Mouse (Mus musculus) kidney, adult 18-20 months (tissue): Measurements from ENCODE around the gene Mex3b.

ENCODE experiments used
- DNase-seq: peaks from one replicate; pipeline ENCODE4 v3.0.0; 2021

Gene Mex3b

DNA sequence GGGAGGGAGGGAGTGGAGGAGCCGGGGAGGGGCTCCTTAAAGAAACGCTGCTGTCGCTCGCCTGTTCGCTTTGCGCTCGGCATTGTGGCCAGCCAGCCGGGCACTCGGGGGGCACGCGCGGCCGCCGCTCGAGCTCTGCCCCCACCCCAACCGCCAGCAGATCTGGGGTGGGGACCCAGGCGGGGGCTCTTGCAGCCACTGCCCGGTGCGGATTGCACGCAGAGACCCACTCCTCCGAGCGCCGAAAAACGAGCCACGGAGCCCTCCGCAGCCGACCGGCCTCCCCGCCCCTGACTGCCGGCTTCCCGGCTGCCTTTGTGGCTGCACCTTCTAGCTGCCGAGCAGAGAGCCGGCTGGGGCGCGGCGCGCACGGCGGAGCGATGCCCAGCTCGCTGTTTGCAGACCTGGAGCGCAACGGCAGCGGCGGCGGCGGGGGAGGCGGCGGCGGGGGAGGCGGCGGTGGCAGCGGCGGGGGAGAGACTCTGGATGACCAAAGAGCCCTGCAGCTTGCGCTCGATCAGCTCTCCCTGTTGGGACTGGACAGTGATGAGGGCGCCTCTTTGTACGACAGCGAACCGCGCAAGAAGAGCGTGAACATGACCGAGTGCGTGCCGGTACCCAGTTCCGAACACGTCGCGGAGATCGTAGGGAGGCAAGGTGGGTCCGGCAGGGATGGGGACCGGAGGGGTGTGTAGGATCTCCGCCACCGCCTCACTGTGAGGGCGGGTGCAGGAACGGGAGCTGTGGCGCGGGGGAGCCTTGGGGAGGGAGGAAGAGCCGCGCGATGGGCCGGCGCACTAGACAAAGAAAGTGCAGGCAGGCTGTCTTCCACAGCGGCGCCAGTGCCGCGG is at the start of gene Mex3b:
Mex3b (plus strand) TSS at position 63 of the 851 bp plus-strand sequence.
- peak; percentile 71 for DNase-seq

DNA sequence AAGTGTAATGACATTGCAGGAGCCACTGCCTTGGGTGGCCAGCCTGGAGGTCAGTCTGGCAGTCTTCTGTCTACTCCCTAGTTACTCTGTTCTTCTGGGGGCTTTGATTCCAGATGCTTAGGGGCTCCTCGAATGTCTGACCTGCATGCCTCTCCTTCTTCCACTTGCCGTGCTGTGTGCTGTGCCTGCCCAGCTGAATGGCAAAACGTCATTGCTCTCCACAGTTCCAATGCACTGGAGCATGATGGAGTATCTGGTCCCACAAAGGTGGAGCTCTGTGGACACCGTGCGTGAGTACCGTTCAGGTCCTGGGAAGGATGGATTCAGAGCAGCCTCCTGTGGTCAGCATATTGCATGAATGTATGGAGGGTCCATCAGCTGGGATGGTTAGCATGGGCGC is 47.6 kb upstream of the Mex3b start:
- no peak for DNase-seq

DNA sequence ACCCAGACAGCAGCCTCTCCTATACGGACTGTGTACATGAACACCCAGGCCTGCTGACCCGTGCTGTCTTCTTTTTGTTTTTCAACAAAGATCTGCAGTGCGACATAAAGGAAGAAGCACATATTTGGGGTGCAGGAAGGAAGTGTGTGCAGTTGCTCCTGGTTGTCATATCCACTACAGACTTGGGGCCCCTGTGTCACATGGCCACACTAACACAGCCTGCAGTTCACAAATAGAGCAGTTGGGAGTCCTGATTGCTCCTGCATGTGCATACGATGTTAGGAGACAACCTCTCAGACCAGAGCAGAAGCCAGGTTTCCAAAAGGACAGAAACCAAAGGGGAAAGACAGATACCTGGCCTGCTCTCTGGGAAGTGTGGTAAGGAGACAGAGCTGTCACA is 46.5 kb upstream of the Mex3b start:
- no peak for DNase-seq

DNA sequence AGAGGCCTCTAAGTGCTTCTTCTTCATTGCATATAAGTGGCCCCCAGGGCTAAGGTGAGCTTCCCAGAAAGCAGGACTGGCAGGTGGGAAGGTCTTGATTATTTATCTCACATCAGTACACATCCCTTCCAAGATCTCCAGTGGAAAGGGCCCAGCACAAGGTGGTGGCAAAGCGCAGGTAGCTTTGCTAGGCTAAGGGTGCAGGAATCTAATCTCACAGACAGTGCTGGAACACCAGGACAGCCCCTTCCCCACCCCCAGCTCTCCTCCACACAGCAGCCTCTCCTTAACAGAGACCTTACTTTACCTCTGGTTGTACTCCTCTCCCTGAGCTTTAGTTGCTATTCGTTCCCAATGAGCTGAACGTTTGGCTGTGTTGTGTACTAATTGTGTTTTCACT is 45.6 kb upstream of the Mex3b start:
- DNase-seq = no peak

DNA sequence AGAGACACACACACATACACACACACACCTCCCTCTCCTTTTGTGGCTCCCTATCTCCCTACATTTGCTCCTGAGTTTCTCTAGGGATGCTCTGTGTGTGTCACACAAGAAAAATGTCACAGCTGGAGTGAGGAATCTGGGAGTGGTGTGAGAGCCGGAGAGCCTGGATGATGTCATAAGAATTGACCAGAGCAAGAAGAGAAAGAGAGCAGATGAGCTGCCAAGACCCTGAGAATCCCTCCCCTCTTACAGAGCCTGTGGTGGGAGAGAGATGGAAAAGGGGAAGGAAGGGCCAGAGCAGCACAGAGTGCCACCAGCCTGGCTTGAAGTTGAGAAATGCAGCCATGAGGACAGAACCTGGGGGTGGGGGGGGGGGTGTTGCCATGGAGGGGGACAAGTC is 44.6 kb upstream of the Mex3b start:
- DNase-seq = no peak

DNA sequence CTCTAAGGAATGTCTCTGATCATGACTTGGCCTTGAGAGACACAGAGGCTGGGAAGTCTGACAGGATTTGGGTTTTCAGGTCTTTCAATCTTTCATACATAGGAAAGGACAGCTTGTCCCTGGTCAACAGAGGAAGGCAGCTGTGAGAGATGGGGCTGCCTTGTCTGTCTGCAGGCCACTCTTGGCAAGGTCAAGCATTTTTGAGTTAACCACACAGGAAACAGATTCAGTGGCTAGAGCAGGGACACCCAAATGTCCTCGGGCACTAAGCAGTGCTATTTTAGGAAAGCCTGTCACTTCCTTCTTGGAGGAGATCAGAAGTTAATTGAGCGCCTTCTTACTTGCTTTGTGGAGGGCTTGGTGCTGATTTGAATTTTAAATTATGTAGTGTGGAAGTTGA is 38.9 kb upstream of the Mex3b start:
- no peak for DNase-seq

DNA sequence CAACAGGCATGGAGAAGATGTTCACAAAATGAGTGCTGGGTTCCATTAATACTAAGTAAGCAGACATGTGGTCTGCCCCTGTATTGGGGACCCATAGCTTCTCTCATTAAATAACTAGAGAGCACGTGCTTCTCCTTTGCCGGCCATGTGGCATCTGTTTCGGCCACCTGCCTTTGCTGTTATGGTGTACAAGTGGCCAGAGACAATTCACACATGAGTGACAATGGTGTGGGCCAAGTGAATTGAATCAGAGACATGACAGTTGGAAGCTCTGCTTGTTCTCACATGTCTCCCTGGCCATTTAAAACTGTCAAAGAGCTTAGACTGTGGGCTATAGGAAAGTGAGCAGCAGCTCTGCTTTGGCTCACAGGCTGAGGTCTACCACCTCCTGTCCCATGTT is 37.6 kb upstream of the Mex3b start:
- DNase-seq = no peak

DNA sequence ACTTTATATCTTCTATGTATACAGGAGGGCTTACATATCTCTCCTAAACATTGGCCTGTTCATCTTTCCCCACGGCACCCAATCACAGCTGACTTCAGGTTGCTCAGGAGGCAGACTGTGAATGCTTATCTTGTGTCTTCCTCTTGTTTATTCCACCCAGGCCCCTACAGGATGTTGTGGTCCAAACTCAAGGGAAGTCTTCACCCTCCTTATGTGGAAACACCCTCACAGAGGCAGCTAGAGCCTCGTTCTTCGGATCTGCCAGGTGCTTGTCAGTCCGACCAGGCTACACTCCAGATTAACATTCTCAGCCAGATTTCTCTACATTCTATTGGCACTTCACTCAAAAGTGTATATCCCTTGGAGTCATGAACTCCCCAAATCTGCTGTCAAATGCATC is 32.7 kb upstream of the Mex3b start:
- no peak for DNase-seq

DNA sequence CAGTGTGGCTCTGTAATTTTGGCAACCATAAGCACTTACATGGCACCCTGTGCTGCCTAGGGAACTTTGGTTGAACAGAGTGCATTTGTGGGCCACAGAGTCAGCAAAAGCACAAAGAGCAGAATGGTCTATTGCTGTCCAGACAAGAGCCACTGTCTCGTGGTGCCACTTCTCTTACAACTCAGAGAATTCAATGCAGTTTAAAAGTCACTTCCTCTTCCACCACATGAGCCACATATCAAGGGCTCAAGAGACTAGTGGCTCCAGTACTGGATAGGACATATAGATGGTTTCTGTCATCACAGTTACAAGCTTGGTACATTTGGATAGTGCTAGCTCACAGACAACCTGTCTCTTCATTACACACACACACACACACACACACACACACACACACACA is 28.7 kb upstream of the Mex3b start:
- DNase-seq = no peak

DNA sequence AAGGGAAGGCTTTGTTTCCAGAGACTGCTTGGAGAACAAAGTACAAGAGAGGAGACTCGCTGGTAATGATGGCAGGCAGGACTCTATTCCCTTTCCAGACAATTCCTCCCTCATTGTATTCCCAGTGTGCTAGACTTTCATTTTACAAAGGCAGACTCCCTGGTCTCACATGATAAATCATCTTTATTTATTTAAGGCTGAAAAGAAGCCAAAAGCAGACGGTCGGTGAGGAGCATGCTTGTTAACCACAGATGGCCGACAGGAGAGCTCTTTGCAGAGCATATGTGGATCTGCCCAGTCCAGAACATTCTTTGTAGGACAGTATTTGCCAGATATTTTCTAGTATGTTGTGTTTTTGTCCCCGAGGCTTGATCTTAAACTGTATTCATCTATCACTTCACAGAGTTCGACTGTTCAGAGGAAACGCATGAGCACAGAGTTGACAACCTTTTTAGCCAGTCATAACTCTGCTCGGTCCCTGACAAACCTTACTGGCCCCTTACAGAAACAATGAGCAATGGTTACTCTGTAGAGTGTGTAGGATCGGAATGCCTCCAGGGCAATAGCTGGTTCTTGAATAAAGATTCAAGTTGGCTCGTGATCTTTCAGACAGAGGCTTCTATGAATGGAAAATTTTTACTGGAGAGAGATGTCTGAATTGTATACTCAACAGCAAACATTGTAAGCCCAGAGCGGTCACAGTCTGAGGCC is 28.0 kb upstream of the Mex3b start:
- DNase-seq = no peak

DNA sequence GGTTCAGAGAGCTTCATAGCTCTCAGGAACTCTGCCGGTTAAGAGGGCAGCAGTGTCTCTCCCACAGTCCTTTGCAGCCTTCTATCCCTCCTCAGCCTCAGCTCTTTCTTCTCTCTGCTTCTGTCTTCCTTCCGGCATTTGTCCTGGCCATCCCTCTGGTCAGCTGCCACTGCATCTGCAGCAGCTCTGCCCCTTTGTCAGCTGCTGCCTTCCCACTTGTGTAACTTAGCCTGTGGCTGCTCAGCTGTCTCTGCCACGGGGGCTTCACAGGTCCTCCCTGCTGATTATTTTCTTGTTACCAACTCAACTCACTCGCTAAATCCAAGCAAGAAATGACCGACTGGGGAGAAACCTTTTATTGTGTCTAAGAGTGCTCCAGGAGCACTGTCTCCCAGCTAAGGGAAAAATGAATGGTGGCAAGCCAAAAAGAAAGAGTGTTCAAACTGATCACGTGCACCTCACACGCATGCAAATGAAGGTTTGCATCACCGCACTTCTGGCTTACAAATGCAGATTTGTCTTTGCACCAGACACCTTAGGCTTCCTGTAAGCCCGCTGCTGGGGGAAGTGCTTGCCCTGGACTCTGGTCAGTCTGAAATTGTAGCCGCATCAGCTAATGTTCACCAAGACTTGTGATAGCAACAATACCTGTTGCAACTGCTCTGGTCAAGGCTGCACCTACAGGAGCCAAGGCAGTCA is 24.8 kb upstream of the Mex3b start:
- DNase-seq = peak; percentile 24

DNA sequence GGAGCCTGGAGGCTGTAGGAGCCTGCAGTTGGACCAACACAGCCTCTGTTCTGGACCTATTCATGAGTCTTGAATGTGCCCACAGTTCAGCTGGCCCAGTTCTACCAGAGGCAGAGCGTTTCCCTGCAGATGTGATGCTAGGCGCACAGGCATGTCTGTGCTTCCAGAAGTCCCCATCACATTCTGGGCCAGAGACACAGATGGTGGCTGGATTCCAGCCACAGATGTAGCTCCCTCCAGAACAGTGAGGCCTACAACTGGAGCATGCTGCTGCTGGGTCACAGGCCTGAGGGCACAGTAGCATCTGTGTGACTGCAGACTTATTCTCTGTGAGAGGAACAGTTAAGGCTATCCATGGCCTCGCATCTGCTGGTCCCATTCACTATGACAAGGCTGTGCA is 16.4 kb upstream of the Mex3b start:
- no peak for DNase-seq

DNA sequence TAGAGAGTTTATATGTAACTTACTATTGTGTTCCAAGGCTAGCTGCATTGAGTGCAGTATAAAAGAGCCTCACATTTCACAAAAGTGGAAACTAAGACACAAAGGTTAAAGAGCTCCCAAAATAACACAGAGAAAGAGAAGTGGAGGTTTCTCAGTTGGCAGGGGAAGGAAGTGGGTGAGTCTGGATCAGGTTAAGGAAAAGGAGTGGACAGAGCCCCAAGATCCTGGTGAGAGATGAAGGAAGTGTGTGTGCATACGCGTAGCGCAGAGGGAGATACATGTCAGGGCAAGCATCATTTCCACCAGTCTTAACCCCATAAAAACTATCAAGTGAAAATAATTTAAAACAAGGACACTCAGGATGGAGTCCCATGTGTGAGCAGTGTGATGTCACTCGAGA is 15.5 kb upstream of the Mex3b start:
- DNase-seq = no peak

DNA sequence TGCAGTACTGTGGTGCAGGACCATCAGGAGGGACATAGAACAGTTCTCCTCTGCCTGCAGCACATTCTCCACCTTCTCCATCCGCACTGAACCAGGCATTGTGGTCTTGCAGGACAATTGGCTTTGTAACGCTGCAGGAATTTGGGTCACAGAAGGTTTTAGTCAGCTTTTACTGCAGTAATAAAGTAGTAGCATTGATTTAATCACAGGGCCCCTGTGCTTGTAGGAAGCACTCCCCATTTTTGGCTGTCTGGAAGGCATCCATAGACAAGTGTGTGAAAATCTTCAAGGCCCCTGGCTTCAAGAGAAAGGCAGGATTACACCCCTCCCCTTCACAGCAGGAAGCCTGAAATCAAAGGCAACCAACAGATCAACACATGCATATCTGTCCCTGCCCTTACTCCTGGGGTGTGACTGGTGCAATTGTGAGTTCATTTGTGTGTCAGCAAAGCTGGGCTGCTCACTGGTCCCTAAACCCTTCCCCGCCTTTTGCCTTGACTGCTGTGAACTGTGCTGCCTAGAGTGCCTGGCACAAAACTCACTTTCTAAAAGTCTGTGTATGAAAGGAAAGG is 12.9 kb upstream of the Mex3b start:
- DNase-seq = no peak

DNA sequence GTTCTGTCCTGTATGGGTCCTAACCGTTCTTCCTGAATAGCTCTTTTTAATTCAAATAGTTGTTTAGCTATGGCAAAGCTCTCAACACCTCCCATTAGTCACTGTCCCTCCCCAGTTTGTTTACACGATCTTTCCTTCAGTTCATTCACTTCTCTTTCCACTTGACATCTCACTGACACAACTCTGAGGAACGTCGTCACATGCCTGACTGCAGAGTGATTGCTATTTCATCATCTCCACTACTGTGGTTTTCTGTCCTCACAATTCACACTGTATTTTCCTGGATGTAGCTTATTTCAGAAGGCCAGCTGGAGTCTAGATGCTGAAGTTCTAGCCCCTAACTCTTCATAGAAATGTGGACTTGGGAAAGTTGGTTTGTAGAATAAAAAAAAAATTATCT is 8.5 kb upstream of the Mex3b start:
- DNase-seq = no peak

DNA sequence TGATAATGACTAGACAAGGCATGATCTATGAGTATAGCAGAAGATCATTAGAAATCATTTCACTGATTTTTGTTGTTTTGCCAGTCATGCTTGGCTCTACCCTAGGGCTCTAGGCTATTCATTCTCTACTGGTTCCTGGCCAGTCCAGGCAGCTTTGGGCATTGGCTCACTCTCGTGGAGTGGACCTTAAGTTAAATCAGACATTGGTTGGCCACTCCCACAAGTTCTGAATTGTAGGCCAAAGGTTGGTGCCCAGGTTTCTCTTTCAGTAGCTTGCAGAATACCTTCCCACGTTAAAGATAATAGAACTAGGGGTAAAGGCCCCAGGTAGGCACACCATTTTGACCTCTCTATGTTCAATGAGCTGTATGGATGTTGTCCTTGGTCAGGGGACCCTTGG is 6.5 kb upstream of the Mex3b start:
- DNase-seq = peak; percentile 51

DNA sequence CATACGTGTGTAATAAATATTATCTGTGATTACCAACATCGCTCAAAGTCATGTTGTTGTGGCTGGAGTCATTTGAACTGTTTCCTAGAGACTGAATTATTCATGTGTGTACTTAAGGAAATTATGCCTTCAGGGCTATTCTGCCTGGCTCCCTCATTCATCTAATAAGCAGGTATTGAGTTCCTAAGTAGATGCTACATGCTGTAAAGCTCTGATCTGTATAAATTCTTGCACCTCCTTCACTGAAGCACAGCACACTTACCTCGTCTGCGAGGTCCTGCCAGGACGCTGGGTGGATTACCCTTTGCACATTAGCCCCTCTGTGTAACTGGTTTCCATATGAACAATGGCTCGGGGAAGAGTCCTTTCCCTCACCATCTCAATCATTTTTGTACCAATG is 3.8 kb upstream of the Mex3b start:
- DNase-seq = no peak

DNA sequence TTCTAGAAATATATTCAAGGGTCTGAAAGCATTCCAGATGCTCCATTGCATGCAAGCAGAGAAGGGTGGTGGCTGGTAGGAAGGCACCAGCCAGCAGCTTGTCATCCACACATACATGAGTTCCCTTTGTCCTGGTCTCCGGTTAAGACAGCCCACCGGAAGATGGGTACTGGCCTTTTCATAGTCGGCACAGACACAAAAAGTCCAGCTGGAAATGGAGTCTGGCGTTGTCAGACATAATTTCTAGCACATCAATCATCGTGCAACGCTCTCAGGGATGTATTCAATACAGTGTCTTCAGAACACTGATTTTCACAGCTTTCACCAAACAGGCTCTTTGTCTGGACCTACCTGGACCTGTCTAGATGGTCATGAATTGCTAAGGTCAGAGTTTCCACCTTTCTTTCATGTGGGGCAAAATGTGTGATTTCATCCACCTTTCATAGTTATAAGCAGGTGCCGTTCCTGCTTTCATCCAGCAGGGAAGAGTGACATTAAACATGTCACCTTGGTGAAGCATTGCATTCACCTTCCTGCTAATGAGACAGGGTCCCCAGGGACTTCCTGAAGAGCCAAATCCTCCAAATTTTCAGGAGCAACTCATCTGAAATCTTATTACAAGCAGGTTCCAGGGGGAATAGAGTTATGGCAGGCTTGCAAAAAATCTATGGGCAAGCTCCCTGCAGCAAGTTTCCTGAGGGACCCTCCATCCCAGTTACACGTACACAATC is 2.7 kb upstream of the Mex3b start:
- DNase-seq = no peak

DNA sequence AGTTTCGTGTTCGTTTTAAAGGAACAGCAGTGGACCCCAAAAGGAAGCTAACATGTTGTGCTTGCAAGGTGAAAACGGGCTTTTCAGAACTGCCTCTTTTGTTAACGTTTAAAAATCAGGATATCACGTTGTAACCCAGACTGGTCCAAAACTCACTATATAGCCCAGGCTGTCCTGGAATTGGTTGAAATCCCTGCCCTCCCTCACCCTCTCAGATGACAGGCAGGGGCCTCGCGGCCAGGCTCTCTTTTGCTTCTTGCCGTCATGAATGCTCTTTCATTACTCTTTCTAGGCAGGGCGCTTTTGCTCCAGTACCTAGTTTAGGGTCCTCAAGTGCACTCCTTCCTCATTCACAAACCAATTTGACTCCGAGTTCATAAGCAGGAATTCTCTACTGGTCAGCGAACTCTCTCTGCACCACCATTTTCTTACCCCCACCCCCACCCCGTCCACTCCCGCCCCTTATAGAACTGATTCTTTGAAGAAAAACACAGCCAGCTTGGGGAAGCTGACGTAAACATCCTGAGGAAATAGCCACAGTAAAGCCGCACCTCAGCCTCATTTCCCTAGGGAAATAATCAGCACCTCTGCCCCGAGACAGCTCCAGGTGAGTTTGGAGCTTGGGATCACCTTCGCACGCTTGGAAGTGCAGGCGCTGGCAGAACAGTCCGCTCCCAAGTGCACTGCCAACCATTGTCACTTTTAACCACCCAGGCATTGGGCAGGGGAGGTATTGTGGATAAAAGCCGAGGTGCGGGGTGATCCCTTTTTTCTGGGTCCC is 2.0 kb upstream of the Mex3b start:
- DNase-seq = no peak

DNA sequence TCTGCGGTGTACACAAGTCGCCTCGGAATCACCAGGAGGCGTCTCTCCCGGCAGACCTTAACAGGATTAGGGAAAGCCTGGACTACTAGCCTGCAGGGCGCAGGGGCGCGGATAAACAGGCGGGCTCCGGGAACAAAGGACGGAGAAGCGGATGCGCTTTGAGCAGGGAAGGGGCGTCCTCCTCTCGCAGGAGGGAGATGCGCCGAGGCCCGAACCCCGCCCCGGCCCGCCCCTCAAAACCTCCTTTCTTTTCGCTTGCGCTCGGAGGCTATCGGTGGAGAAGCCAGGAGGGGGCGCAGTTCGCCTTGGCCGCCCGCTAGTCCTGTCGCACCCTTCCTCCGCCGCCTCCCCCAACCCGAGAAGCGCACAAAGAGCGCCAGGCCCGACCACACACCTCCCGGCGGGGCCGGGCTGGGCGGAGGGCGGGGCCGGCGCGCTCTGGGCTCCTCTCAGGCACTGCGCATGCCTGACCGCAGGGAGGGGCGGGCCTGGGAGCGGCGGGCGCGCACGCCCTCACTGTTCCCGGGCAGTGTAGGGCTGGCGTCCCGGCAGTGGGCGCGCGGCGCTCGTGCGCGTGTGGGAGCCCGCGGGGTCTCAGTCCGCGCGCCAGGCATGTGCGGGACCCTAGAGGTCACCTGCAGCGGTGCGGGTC is 1.2 kb upstream of the Mex3b start:
- peak; percentile 97 for DNase-seq

DNA sequence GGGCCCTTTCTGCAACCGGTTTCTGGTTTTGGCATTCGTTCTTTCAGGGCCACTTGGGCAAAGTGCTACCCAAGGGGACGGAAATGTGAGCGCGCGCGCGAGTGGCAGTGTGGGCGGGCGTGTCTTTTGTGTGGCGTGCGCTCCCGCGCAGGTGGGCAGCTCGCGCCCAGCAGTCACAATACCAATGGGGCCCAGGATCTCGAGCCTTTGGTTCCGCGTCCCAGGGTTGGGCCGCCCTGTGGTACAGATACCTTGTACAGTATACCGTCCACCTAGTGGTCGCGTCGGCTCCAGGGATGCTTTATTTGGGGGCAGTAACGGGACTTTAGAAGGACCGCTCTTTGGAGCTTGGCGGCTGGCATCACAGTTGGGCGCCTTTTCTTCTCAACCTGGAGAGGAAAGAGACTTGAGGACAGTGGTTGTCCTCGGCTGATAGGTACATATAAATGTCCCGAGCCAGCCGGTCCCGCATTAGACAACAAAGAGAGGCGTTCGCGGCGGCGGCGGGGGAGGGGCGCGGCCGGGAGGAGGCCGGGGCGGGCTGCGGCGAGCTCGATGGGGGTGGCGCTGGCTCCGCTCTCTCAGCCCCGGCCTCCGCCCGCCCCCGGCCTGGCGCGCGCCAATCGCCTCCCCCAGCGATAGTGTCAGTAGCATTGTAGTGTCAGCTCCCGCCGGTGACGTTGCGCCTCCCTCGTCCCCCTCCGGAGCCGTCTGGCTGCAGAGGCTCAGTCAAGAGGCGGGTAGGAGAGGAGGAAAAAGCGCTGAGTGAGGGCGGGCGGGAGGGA is 455 bp upstream of the Mex3b start:
- peak; percentile 89 for DNase-seq
